Mouse (Mus musculus): Measurements from ENCODE around the gene Gm20696. TPM values are rescaled to one million over a fixed set of nuclear protein-coding genes. Genes with fewer than 3 reads are reported as not detected.
A peak's percentile ranks its signal among the peaks of the same experiment; 100 is the strongest.

Gm20696 gene
- polyA plus RNA-seq (2012; rRNA removed), result 2.5 and 2.8 TPM in 2 replicates

DNA sequence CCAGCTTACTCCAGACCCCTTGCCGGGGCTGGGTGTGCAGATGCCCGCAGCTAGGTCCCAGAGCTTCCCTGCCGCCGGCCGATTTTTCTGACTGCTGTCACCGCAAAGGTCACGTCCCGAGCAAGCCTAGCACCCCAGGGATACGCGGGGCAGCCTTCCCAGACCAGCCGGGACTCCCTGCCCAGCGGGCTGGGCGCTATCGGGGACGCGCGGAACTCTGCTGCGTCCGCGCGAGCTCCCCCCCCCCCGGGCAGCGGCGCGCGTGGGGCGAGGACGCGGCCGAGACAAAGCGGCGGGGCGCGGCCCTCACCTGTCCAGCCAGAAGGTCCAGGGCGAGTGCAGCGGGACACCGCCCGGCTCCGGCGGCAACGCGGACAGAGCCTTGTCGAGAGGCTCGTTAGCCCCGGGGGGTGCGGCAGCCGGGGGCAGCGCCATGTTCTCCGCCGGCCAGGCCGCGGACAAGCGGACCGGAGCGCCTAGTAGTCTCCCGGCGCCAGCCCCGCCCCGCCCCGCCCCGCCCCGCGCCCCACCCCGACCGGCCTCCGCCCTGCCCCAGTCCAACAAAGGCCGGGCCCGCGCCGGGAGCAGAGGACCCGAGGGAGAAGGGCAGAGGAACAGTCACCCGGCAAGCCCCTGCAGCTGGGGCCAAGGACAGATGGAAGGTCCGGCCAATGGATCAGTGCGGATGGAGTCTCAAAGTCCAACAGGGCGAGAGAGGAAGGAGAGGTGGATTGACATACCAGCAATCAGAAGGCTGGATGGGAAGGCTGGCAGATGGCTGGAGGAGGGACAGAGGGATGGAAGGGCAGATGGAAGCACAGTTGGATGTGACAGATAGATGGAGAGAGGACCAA is at the start of gene Gm20696, which contains the start of gene Eif4e3:
Gene Gm20696, minus strand, starts transcription at position 480 of the 854 bp plus-strand sequence.
Gene Eif4e3, minus strand, starts transcription at position 454 of the 854 bp plus-strand sequence.
- Histone ChIP-seq H3K4me1 (ENCODE audit: control insufficient read depth, insufficient read depth, low read length) (peaks cover 28% of the 10 kb centered on the region), H3K27me3 (ENCODE audit: control insufficient read depth, insufficient read depth, low read length) (no peaks in the 10 kb centered on the region), H3K27ac (ENCODE audit: insufficient read depth, low read length) (peak within 1 kb of the TSS; percentile 94), H3K4me3 (replicated peaks; ENCODE audit: insufficient read depth, low read depth, low read length) (peak within 1 kb of the TSS; percentile 87)
- 1% methylated on average over 72 of the region's 75 CpGs for WGBS
- peak; percentile 93 to 95 for DNase-seq
- peak; percentile 70; the same call in 1 of the 2 replicates for TF ChIP-seq POLR2A (IDR thresholded peaks at IDR 0.05; ENCODE audit: borderline replicate concordance, insufficient read depth, low read length)
- TF ChIP-seq CTCF (IDR thresholded peaks at IDR 0.05; ENCODE audit: borderline replicate concordance, insufficient read depth, low read depth, low read length), result peak; percentile 3; the same call in 1 of the 2 replicates

DNA sequence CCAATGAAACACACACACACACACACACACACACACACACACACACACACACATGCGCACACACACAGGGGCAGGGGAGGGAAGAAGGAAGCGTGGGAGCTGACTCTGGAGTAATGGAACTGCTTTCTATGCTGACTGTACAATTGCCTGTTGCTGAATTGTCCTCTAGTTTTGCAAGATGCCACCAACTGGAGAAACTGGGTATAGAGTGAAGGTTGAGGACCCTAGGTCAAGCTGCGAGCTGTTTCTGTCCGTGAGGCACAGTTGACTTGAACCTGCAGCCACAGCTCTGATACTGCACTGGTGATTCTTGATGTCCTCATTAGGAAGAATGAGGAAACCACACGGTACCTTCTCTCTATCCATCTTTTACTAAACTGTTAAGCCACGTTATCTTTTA is 49.3 kb upstream of the Gm20696 start:
- no peak for DNase-seq
- no peak overlapping the region for H3K27ac ChIP-seq (ENCODE audit: insufficient read depth, low read length)
- WGBS, result 70% methylated on average over 6 of the region's 6 CpGs
- no peak overlapping the region for H3K4me3 ChIP-seq (replicated peaks; ENCODE audit: insufficient read depth, low read depth, low read length)
- TF ChIP-seq POLR2A (IDR thresholded peaks at IDR 0.05; ENCODE audit: borderline replicate concordance, insufficient read depth, low read length), result no peak
- TF ChIP-seq CTCF (IDR thresholded peaks at IDR 0.05; ENCODE audit: borderline replicate concordance, insufficient read depth, low read depth, low read length), result no peak
- no peaks in the 10 kb centered on the region for H3K27me3 ChIP-seq (ENCODE audit: control insufficient read depth, insufficient read depth, low read length)
- H3K4me1 ChIP-seq (ENCODE audit: control insufficient read depth, insufficient read depth, low read length), result no peaks in the 10 kb centered on the region

DNA sequence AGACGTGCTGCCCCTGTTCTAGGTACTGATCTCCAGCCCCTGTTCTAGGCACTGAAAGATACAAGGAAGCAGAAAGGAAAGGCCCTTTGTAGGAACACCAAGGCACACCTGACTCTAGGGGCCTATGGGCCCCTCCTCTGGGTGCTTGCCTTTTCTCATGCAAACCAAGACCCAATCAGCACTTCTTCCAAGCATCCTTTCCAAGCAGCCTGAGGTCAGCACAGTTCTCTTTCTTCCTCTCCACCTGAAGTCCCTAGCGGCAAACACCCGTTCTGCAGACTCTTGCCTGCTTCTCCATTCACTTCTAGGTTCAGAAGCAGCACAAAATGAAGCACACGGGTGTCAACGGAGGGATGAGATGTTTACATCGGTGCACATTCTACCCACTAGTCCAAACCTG is 48.6 kb upstream of the Gm20696 start:
- Histone ChIP-seq H3K27ac (ENCODE audit: insufficient read depth, low read length) (no peak overlapping the region), H3K4me3 (replicated peaks; ENCODE audit: insufficient read depth, low read depth, low read length) (no peak overlapping the region), H3K27me3 (ENCODE audit: control insufficient read depth, insufficient read depth, low read length) (no peaks in the 10 kb centered on the region), H3K4me1 (ENCODE audit: control insufficient read depth, insufficient read depth, low read length) (no peaks in the 10 kb centered on the region)
- no peak for DNase-seq
- WGBS, result 79% methylated on average over 6 of the region's 6 CpGs
- no peak for TF ChIP-seq POLR2A (IDR thresholded peaks at IDR 0.05; ENCODE audit: borderline replicate concordance, insufficient read depth, low read length)
- TF ChIP-seq CTCF (IDR thresholded peaks at IDR 0.05; ENCODE audit: borderline replicate concordance, insufficient read depth, low read depth, low read length), result no peak

DNA sequence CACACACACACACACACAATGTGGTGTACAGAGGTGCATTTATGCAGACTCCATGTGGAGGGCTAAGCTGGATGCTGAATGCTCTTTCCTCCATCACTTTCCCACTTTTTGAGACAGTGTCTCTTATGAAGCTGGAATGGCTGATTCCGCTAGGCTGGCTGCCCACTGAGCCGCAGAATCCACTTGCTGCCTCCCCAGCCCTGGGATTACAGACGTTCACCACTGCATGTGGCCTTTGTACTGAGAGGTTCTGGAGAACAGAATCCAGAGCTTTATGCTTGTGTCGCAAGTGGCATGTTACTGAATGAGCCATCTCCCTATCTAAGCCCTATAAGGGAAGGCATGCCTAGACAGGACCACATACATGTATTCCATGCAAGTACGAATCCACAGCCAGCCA is 46.7 kb upstream of the Gm20696 start:
- no peak for DNase-seq
- no peak overlapping the region for H3K27ac ChIP-seq (ENCODE audit: insufficient read depth, low read length)
- TF ChIP-seq POLR2A (IDR thresholded peaks at IDR 0.05; ENCODE audit: borderline replicate concordance, insufficient read depth, low read length), result no peak
- no peak for TF ChIP-seq CTCF (IDR thresholded peaks at IDR 0.05; ENCODE audit: borderline replicate concordance, insufficient read depth, low read depth, low read length)
- H3K4me3 ChIP-seq (replicated peaks; ENCODE audit: insufficient read depth, low read depth, low read length), result no peak overlapping the region
- no peaks in the 10 kb centered on the region for H3K4me1 ChIP-seq (ENCODE audit: control insufficient read depth, insufficient read depth, low read length)
- no peaks in the 10 kb centered on the region for H3K27me3 ChIP-seq (ENCODE audit: control insufficient read depth, insufficient read depth, low read length)
- 77% methylated on average over 5 of the region's 5 CpGs for WGBS

DNA sequence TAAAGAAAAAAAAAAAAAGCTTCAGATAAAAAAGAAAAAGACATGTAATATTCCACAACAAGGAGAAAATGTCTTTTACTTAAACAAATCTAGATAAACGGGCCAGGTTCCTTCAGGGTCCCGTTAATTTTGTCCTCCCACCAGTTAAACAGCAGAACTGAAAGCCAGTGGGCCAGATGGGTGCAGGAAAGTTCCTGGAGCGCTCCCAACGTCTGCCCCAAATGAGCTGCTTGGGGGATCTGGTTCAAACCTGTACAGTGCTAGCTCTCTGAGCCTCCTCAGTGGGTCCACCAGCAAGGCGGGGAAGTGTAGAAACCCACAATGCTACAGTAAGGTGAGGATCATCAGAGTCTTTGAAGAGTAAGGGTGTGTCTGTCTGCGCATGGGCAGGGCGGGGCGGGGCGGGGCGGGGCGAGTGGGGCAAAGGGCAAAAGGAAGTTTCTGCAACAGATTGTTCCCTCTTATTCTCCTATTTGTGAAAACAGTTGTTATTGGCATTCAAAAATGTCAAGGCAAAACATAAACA is 45.0 kb upstream of the Gm20696 start:
- TF ChIP-seq POLR2A (IDR thresholded peaks at IDR 0.05; ENCODE audit: borderline replicate concordance, insufficient read depth, low read length) (no peak), CTCF (IDR thresholded peaks at IDR 0.05; ENCODE audit: borderline replicate concordance, insufficient read depth, low read depth, low read length) (no peak)
- Histone ChIP-seq H3K4me3 (replicated peaks; ENCODE audit: insufficient read depth, low read depth, low read length) (no peak overlapping the region), H3K27me3 (ENCODE audit: control insufficient read depth, insufficient read depth, low read length) (no peaks in the 10 kb centered on the region), H3K4me1 (ENCODE audit: control insufficient read depth, insufficient read depth, low read length) (no peaks in the 10 kb centered on the region), H3K27ac (ENCODE audit: insufficient read depth, low read length) (no peak overlapping the region)
- WGBS, result 62% methylated on average over 11 of the region's 11 CpGs
- DNase-seq, result no peak

DNA sequence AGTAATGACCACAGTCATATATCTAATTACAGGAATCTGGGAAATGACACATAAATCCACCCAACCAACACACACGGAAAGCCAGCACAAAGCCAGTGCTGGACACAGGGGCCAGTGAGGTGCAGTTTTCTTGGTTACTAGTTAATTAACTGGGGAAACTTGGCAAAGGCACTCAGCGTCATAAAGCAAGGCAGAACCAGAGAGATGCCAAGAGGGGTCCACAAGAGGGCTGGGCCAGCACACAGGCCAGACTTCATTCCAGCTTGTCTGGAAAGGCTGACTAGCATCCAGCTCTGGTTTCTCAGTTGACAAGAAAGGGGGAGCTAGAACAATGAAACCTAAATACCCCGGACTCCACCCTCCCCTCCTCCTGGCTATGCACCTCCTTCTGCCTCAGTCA is 33.9 kb upstream of the Gm20696 start:
- Histone ChIP-seq H3K4me1 (ENCODE audit: control insufficient read depth, insufficient read depth, low read length) (no peaks in the 10 kb centered on the region; the same call in 1 of the 2 replicates), H3K27me3 (ENCODE audit: control insufficient read depth, insufficient read depth, low read length) (no peaks in the 10 kb centered on the region), H3K27ac (ENCODE audit: insufficient read depth, low read length) (no peak overlapping the region), H3K4me3 (replicated peaks; ENCODE audit: insufficient read depth, low read depth, low read length) (no peak overlapping the region)
- TF ChIP-seq CTCF (IDR thresholded peaks at IDR 0.05; ENCODE audit: borderline replicate concordance, insufficient read depth, low read depth, low read length) (no peak), POLR2A (IDR thresholded peaks at IDR 0.05; ENCODE audit: borderline replicate concordance, insufficient read depth, low read length) (no peak)
- 61% methylated on average over 3 of the region's 3 CpGs for WGBS
- DNase-seq, result no peak

DNA sequence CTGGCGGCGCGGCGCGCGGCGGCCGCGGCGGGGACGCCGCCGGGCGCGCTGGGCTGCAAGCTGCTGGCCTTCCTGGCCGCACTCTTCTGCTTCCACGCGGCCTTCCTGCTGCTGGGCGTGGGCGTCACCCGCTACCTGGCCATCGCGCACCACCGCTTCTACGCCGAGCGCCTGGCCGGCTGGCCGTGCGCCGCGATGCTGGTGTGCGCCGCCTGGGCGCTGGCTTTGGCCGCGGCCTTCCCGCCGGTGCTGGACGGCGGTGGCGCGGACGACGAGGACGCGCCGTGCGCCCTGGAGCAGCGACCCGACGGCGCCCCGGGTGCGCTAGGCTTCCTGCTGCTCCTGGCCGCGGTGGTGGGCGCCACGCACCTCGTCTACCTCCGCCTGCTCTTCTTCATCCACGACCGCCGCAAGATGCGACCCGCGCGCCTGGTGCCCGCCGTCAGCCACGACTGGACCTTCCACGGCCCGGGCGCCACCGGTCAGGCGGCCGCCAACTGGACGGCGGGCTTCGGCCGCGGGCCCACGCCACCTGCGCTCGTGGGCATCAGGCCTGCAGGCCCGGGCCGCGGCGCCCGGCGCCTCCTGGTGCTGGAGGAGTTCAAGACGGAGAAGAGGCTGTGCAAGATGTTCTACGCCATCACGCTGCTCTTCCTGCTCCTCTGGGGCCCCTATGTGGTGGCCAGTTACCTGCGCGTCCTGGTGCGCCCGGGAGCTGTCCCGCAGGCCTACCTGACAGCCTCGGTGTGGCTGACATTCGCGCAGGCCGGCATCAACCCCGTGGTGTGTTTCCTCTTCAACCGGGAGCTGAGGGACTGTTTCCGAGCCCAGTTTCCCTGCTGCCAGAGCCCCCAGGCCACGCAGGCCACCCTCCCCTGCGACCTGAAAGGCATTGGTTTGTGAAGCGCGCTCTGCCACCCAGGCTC is 26.6 kb upstream of the Gm20696 start:
- 1% methylated on average over 108 of the region's 110 CpGs for WGBS
- Histone ChIP-seq H3K27me3 (ENCODE audit: control insufficient read depth, insufficient read depth, low read length) (no peaks in the 10 kb centered on the region), H3K27ac (ENCODE audit: insufficient read depth, low read length) (peak overlapping the region; percentile 65), H3K4me3 (replicated peaks; ENCODE audit: insufficient read depth, low read depth, low read length) (peak overlapping the region; percentile 60), H3K4me1 (ENCODE audit: control insufficient read depth, insufficient read depth, low read length) (no peaks in the 10 kb centered on the region; the same call in 1 of the 2 replicates)
- DNase-seq, result peak; percentile 59 to 65
- TF ChIP-seq CTCF (IDR thresholded peaks at IDR 0.05; ENCODE audit: borderline replicate concordance, insufficient read depth, low read depth, low read length) (no peak), POLR2A (IDR thresholded peaks at IDR 0.05; ENCODE audit: borderline replicate concordance, insufficient read depth, low read length) (0 out of 2 replicates have a peak, but pooled peaks have one; percentile 5)

All from cerebellum, adult 2 months (tissue).